Mouse (Mus musculus): ENCODE results near the gene Sf3a1.
"Not testable (repeated sequence)": the region's sequence is repeated elsewhere in the genome, so short reads cannot be mapped to it uniquely, and the experiment has no call there.

The Sf3a1 gene

GRCm38 (mm10) chr11:4159808-4160708 lies at the start of gene Sf3a1, which contains the start of gene Ccdc157:
Gene Sf3a1 (plus strand): TSS chr11:4160350.
Gene Ccdc157 (minus strand): TSS chr11:4160293.
- DNase-seq (ENCODE audit: low spot score) = peak; percentile 93

GRCm38 (mm10) chr11:4112033-4112432 lies 48.1 kb upstream of the Sf3a1 start:
- no peak for DNase-seq (ENCODE audit: low spot score)

- DNase-seq (ENCODE audit: low spot score) = no peak
Observed at GRCm38 (mm10) chr11:4112861-4113260, 47.3 kb upstream of the Sf3a1 start.

GRCm38 (mm10) chr11:4113496-4113895 lies 46.7 kb upstream of the Sf3a1 start:
- DNase-seq (ENCODE audit: low spot score) = no peak

GRCm38 (mm10) chr11:4113970-4114369 lies 46.2 kb upstream of the Sf3a1 start:
- DNase-seq (ENCODE audit: low spot score) = no peak

- DNase-seq (ENCODE audit: low spot score) = not testable (repeated sequence)
Observed at GRCm38 (mm10) chr11:4114541-4114940, 45.6 kb upstream of the Sf3a1 start.

- DNase-seq (ENCODE audit: low spot score) = no peak
Observed at GRCm38 (mm10) chr11:4115407-4115806, 44.7 kb upstream of the Sf3a1 start.

GRCm38 (mm10) chr11:4116458-4117141 lies 43.5 kb upstream of the Sf3a1 start:
- peak; percentile 65 for DNase-seq (ENCODE audit: low spot score)

- DNase-seq (ENCODE audit: low spot score) = no peak
Observed at GRCm38 (mm10) chr11:4117372-4118071, 42.6 kb upstream of the Sf3a1 start.

GRCm38 (mm10) chr11:4118081-4118921 lies 41.8 kb upstream of the Sf3a1 start:
- DNase-seq (ENCODE audit: low spot score) = peak; percentile 81

GRCm38 (mm10) chr11:4119635-4120034 lies 40.5 kb upstream of the Sf3a1 start:
- no peak for DNase-seq (ENCODE audit: low spot score)

- no peak for DNase-seq (ENCODE audit: low spot score)
Observed at GRCm38 (mm10) chr11:4121691-4122090, 38.5 kb upstream of the Sf3a1 start.

- no peak for DNase-seq (ENCODE audit: low spot score)
Observed at GRCm38 (mm10) chr11:4122226-4122625, 37.9 kb upstream of the Sf3a1 start.

- DNase-seq (ENCODE audit: low spot score) = no peak
Observed at GRCm38 (mm10) chr11:4122742-4123579, 37.2 kb upstream of the Sf3a1 start, which contains the start of gene Sec14l2. Gene Sec14l2 (minus strand): TSS chr11:4123415.

GRCm38 (mm10) chr11:4123922-4124321 lies 36.2 kb upstream of the Sf3a1 start:
- DNase-seq (ENCODE audit: low spot score) = peak; percentile 68

GRCm38 (mm10) chr11:4127059-4127458 lies 33.1 kb upstream of the Sf3a1 start:
- DNase-seq (ENCODE audit: low spot score) = no peak

GRCm38 (mm10) chr11:4128461-4128860 lies 31.7 kb upstream of the Sf3a1 start:
- not testable (repeated sequence) for DNase-seq (ENCODE audit: low spot score)

GRCm38 (mm10) chr11:4133450-4133849 lies 26.7 kb upstream of the Sf3a1 start:
- no peak for DNase-seq (ENCODE audit: low spot score)

- DNase-seq (ENCODE audit: low spot score) = no peak
Observed at GRCm38 (mm10) chr11:4134400-4134799, 25.8 kb upstream of the Sf3a1 start.
